Mouse (Mus musculus) heart, adult 11 months (tissue): Measurements from ENCODE around the gene L1cam.

Source experiments
- DNase-seq: peaks from one replicate; pipeline ENCODE4 v3.0.0; 2022

The L1cam gene

GRCm38 (mm10) chrX:73875881-73876280, 20.0 kb downstream of the L1cam start:
- DNase-seq, result no peak

GRCm38 (mm10) chrX:73871956-73872355, 23.9 kb downstream of the L1cam start:
- peak; percentile 14 for DNase-seq

- DNase-seq, result no peak
Measured at GRCm38 (mm10) chrX:73871474-73871873, 24.4 kb downstream of the L1cam start.

GRCm38 (mm10) chrX:73869334-73869733, 26.6 kb downstream of the L1cam start:
- DNase-seq, result peak; percentile 48

- peak; percentile 31 for DNase-seq
Measured at GRCm38 (mm10) chrX:73867852-73868251, 28.1 kb downstream of the L1cam start.

GRCm38 (mm10) chrX:73867256-73867655, 28.6 kb downstream of the L1cam start:
- DNase-seq, result peak; percentile 44

- DNase-seq, result peak; percentile 72
Measured at GRCm38 (mm10) chrX:73864692-73865091, 31.2 kb downstream of the L1cam start.

GRCm38 (mm10) chrX:73855087-73855408, 40.9 kb downstream of the L1cam start:
- peak; percentile 96 for DNase-seq

GRCm38 (mm10) chrX:73854326-73855086, 41.4 kb downstream of the L1cam start:
- DNase-seq, result peak; percentile 44

GRCm38 (mm10) chrX:73836691-73837090, 59.2 kb downstream of the L1cam start:
- DNase-seq, result no peak

- no peak for DNase-seq
Measured at GRCm38 (mm10) chrX:73835731-73836130, 60.2 kb downstream of the L1cam start.

GRCm38 (mm10) chrX:73824185-73825151, 71.4 kb downstream of the L1cam start, which contains the start of gene Pdzd4:
Pdzd4 (minus strand) TSS chrX:73824969.
- DNase-seq, result peak; percentile 97

GRCm38 (mm10) chrX:73823747-73824146, 72.2 kb downstream of the L1cam start:
- peak; percentile 85 for DNase-seq

- DNase-seq, result no peak
Measured at GRCm38 (mm10) chrX:73816596-73817314, 79.2 kb downstream of the L1cam start.

- no peak for DNase-seq
Measured at GRCm38 (mm10) chrX:73815072-73815471, 80.8 kb downstream of the L1cam start.

GRCm38 (mm10) chrX:73805814-73806213, 90.1 kb downstream of the L1cam start:
- DNase-seq, result no peak
